Mouse (Mus musculus) right cerebral cortex, postnatal 36 days (tissue): ENCODE measurements at regions not wholly inside any gene's neighbourhood (a gene's known extent, or its start where the extent isn't known, plus 50 kb on each side); places are given as distances from the start of the nearest gene placed in this dataset.
A peak's percentile ranks its signal among the peaks of the same experiment; 100 is the strongest.

Source experiments
- DNase-seq, 2 experiments: peaks; one replicate each; pipeline ENCODE4 v3.0.0; 2022; ENCODE audit warnings: low spot score in 2 of 2, mixed read lengths in 1 of 2

GRCm38 (mm10) chr1:73545401-73545800 lies 529.7 kb upstream of the Tnp1 start:
- no peak for DNase-seq

GRCm38 (mm10) chr1:73541371-73541770 lies 525.7 kb upstream of the Tnp1 start:
- no peak for DNase-seq

GRCm38 (mm10) chr1:73538420-73538871 lies 522.7 kb upstream of the Tnp1 start:
- no peak for DNase-seq

GRCm38 (mm10) chr1:73535726-73536265 lies 520.1 kb upstream of the Tnp1 start:
- DNase-seq, result peak in 1 of 2 experiments; percentile 14

- DNase-seq, result no peak
These were observed 517.8 kb upstream of the Tnp1 start for GRCm38 (mm10) chr1:73533526-73533925.

GRCm38 (mm10) chr1:73532316-73532715 lies 516.6 kb upstream of the Tnp1 start:
- no peak for DNase-seq

- DNase-seq, result no peak
These were observed 516.1 kb upstream of the Tnp1 start for GRCm38 (mm10) chr1:73531831-73532230.

- DNase-seq, result no peak
These were observed 514.6 kb upstream of the Tnp1 start for GRCm38 (mm10) chr1:73530326-73530725.

- no peak for DNase-seq
These were observed 512.9 kb upstream of the Tnp1 start for GRCm38 (mm10) chr1:73528623-73529022.

GRCm38 (mm10) chr1:73516441-73516840 lies 500.7 kb upstream of the Tnp1 start:
- DNase-seq, result no peak

- no peak for DNase-seq
These were observed 500.1 kb upstream of the Tnp1 start for GRCm38 (mm10) chr1:73515781-73516180.

GRCm38 (mm10) chr1:73513822-73514221 lies 498.1 kb upstream of the Tnp1 start:
- DNase-seq, result no peak

GRCm38 (mm10) chr1:73512836-73513235 lies 497.1 kb upstream of the Tnp1 start:
- no peak for DNase-seq

GRCm38 (mm10) chr1:73507071-73507754 lies 491.5 kb upstream of the Tnp1 start:
- no peak for DNase-seq

- DNase-seq, result no peak
These were observed 487.9 kb upstream of the Tnp1 start for GRCm38 (mm10) chr1:73503611-73504010.

- DNase-seq, result no peak
These were observed 485.0 kb upstream of the Tnp1 start for GRCm38 (mm10) chr1:73500671-73501070.

GRCm38 (mm10) chr1:73495971-73496749 lies 480.5 kb upstream of the Tnp1 start:
- no peak for DNase-seq

- no peak for DNase-seq
These were observed 466.2 kb upstream of the Tnp1 start for GRCm38 (mm10) chr1:73481956-73482355.

- DNase-seq, result no peak
These were observed 463.7 kb upstream of the Tnp1 start for GRCm38 (mm10) chr1:73479349-73479920.

- no peak for DNase-seq
These were observed 444.9 kb upstream of the Tnp1 start for GRCm38 (mm10) chr1:73460598-73460997.

GRCm38 (mm10) chr1:73459754-73460534 lies 444.2 kb upstream of the Tnp1 start:
- no peak for DNase-seq

- DNase-seq, result no peak
These were observed 441.6 kb upstream of the Tnp1 start for GRCm38 (mm10) chr1:73457261-73457660.
